Mouse (Mus musculus) hindbrain, embryonic 14.5 days (tissue): ENCODE measurements around the gene Lin52. TPM values are rescaled to one million over a fixed set of nuclear protein-coding genes. Genes with fewer than 3 reads are reported as not detected.

Experiments used
- ATAC-seq: fragments of 200-750 bp; cut with Nextera tagmentation; 2 replicates; pipeline ENCODE4 v1.8.0; 2017; ENCODE audit warnings: moderate number of reproducible peaks, mild to moderate bottlenecking, moderate TSS enrichment, moderate library complexity; ENCODE audit not compliant: low FRiP score
- DNase-seq: peaks from one replicate; pipeline ENCODE4 v3.0.0-alpha.2; 2015; ENCODE audit warnings: low spot score
- H3K27ac ChIP-seq: fragments of 300-500 bp; sonication (generic); 2 replicates; pipeline ENCODE4 v1.5.1; 2014; ENCODE audit warnings: mild to moderate bottlenecking, moderate library complexity
- H3K27me3 ChIP-seq: fragments of 300-500 bp; sonication (generic); 2 replicates; pipeline ENCODE4 v1.6.1; 2014; ENCODE audit warnings: mild to moderate bottlenecking, low read length, mixed read lengths; ENCODE audit not compliant: control insufficient read depth, insufficient read depth
- H3K36me3 ChIP-seq: fragments of 300-500 bp; sonication (generic); replicated peaks from 2 replicates; pipeline ENCODE4 v1.6.1; 2014; ENCODE audit not compliant: control insufficient read depth, insufficient read depth
- H3K4me1 ChIP-seq: fragments of 300-500 bp; sonication (generic); replicated peaks from 2 replicates; pipeline ENCODE4 v1.6.1; 2014; ENCODE audit warnings: antibody characterized with exemption, low read length, mixed read lengths; ENCODE audit not compliant: control insufficient read depth, insufficient read depth
- H3K4me2 ChIP-seq: fragments of 300-500 bp; sonication (generic); replicated peaks from 2 replicates; pipeline ENCODE4 v1.6.1; 2014; ENCODE audit warnings: mild to moderate bottlenecking, moderate library complexity
- H3K4me3 ChIP-seq: fragments of 300-500 bp; sonication (generic); replicated peaks from 2 replicates; pipeline ENCODE4 v1.5.1; 2014; ENCODE audit warnings: mild to moderate bottlenecking, low read length
- H3K9ac ChIP-seq: fragments of 300-500 bp; sonication (generic); 2 replicates; pipeline ENCODE4 v1.6.1; 2014
- H3K9me3 ChIP-seq: fragments of 300-500 bp; sonication (generic); 2 replicates; pipeline ENCODE4 v1.6.1; 2016; ENCODE audit warnings: low read length; ENCODE audit not compliant: control insufficient read depth
- WGBS: fragments of 180-500 bp; shearing (Covaris S2); extraction: QIAGEN DNeasy Blood & Tissue Kit; methylation state at CpG from one replicate; pipeline ENCODE4 v1.1.7; 2014; 5-methylcytosine and 5-hydroxymethylcytosine counted together
- polyA plus RNA-seq: library from polyadenylated mRNA; unstranded; fragments of >200 nt; fragmentation: Nextera tagmentation; extraction: Ambion mirVana; gene quantifications from 2 replicates; pipeline ENCODE4 v1.2.1, GENCODE M21; 2014

Gene Lin52
- polyA plus RNA-seq, 1 experiment from 2014 or later = 30.4 TPM

DNA sequence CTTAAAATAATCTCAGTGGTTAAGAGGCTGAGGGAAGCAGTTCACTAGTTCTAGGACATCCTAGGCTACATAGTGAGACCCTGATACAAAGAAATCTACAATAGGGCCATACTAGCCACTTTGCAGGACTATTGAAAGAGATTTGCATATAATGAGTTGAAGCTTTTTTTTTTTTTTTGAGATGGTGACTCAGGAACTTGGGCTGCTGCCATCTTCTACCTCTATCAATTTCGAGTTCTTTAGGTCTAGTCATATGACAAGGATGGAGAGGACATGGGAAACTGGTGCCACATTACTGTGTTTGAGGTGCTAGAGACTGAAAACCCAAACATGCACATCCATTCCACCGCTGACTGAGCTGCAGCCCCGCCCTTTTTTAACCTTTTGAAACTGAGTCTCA is 27.2 kb upstream of the Lin52 start:
- no peaks in the 10 kb centered on the region for H3K36me3 ChIP-seq
- H3K27me3 ChIP-seq = no peaks in the 10 kb centered on the region
- H3K9me3 ChIP-seq = no peaks in the 10 kb centered on the region
- H3K4me3 ChIP-seq = no peak overlapping the region
- no peak overlapping the region for H3K9ac ChIP-seq
- H3K4me2 ChIP-seq = no peak overlapping the region
- no peak for ATAC-seq
- no peak overlapping the region for H3K27ac ChIP-seq
- WGBS = 71% methylated on average over 3 of the region's 3 CpGs
- H3K4me1 ChIP-seq = no peaks in the 10 kb centered on the region
- no peak for DNase-seq

DNA sequence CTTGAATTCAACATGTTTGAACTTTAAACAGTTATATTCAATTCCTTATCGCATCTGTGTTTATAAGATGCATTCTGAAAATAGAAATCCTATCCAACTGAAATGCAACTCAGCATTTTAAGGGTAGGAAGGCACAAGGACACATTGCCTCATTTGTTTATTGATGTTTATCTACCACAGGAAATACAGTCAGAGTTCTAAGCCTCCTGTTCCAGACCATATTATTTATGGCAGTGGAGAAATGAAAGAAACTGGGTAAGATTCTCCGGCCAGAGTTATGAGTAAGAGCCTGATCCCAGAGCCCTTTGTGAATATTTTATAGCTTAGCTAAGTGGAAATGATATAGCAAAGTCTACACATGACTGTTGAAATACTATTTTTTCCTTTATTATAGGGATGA is 21.4 kb upstream of the Lin52 start:
- ATAC-seq (no peak), DNase-seq (no peak)
- H3K4me3 ChIP-seq = no peak overlapping the region
- no peak overlapping the region for H3K9ac ChIP-seq
- no peaks in the 10 kb centered on the region for H3K4me1 ChIP-seq
- no peaks in the 10 kb centered on the region for H3K27me3 ChIP-seq
- 91% methylated on average over 2 of the region's 2 CpGs for WGBS
- no peak overlapping the region for H3K27ac ChIP-seq
- H3K9me3 ChIP-seq = no peaks in the 10 kb centered on the region
- H3K36me3 ChIP-seq = peaks cover 36% of the 10 kb centered on the region
- H3K4me2 ChIP-seq = no peak overlapping the region

DNA sequence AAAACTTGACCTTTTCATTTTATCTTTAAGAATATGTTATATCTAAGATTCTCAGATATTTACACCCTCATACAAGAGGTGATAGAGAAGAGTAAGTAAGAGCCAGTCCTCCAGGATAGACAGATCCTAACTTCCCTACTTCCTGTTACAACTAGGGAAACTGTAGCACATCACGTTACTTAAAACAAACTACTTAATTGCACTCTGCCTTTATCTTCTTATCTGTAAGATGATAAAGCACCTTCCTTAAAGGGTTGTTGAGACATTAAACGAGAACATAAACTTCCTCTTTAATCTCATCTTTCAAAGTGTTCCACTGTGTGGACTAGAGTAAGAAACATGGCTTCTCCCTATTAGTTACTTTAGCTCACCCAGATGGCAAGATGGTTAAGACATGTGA is 12.5 kb upstream of the Lin52 start:
- H3K27ac ChIP-seq = no peak overlapping the region
- 86% methylated on average over 2 of the region's 2 CpGs for WGBS
- H3K27me3 ChIP-seq = no peaks in the 10 kb centered on the region
- H3K4me3 ChIP-seq = no peak overlapping the region
- ATAC-seq = no peak
- no peaks in the 10 kb centered on the region for H3K9me3 ChIP-seq
- no peak overlapping the region for H3K9ac ChIP-seq
- no peak overlapping the region for H3K4me2 ChIP-seq
- no peaks in the 10 kb centered on the region for H3K4me1 ChIP-seq
- DNase-seq = no peak
- H3K36me3 ChIP-seq = peaks cover 19% of the 10 kb centered on the region

DNA sequence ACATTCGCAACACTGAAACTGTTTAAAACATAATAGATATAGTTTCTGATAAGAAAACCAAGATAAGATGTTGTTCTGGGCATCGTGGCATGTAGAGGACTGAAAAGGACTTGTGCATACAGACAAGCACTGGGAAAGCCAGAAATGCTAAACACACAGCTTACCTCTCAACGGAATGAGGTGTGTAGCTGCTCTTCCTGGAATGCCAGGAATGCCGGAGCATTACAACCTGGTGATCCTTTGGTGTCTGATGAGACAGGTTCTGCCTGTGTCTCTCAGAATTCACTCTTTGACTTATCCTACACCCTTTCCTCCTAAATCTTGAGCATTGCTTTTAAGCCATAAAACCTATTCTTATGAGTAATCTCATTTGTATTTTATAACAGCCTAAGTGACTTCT is 8.7 kb upstream of the Lin52 start:
- Histone ChIP-seq H3K27me3 (no peaks in the 10 kb centered on the region), H3K4me3 (no peak overlapping the region), H3K9me3 (no peaks in the 10 kb centered on the region), H3K36me3 (peaks cover 14% of the 10 kb centered on the region; the same call in 1 of the 2 replicates), H3K27ac (no peak overlapping the region), H3K4me1 (no peaks in the 10 kb centered on the region), H3K4me2 (no peak overlapping the region), H3K9ac (no peak overlapping the region)
- ATAC-seq (no peak), DNase-seq (no peak)
- WGBS = 81% methylated on average over 4 of the region's 4 CpGs

DNA sequence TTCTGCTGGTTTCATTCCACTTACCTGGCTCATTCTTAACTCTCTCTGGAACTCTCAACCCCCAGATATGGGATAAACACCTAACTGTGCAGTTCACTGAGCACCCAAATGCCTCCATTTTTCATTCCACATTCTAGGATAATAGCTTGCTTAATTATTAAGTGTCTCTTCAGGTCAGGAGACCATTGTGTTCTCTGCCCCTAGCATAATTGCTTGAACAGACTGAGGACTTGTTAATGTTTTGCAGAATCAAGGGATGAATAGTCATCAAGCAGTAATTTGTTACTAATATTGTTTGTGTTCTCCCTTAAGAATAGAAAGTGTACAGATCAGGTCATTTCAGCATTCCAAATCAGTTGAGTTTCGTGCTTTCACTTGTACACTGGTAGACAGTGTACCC is 3.8 kb upstream of the Lin52 start:
- WGBS = 91% methylated on average over 1 of the region's 1 CpGs
- Histone ChIP-seq H3K27me3 (no peaks in the 10 kb centered on the region), H3K9me3 (no peaks in the 10 kb centered on the region), H3K4me2 (no peak overlapping the region), H3K27ac (no peak overlapping the region), H3K4me3 (no peak overlapping the region), H3K36me3 (no peaks in the 10 kb centered on the region), H3K9ac (no peak overlapping the region), H3K4me1 (0 out of 2 replicates have a peak, but pooled peaks cover 11% of the 10 kb centered on the region)
- ATAC-seq = no peak
- no peak for DNase-seq

DNA sequence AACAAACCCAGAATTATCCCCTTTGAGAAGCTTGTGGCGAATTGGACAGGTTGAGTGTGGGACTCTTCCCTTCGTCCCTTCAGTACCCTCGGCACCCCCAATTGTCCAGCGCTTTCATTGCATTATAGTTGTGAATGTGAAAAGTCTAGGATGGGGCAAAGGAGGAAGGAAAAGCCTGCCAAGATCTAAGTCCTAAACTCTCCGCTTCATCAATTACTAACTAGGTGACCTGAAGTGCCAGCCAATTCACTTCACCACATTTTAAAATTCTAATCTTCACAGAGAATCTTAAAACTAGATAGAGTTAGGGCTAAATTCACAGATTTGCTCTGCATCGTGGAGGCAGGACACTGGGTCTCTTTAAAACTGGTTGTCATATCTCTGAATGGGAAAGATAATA is 3.0 kb upstream of the Lin52 start:
- 86% methylated on average over 6 of the region's 6 CpGs for WGBS
- H3K9ac ChIP-seq = no peak overlapping the region
- H3K27me3 ChIP-seq = no peaks in the 10 kb centered on the region
- no peak overlapping the region for H3K27ac ChIP-seq
- H3K4me1 ChIP-seq = 0 out of 2 replicates have a peak, but pooled peaks cover 11% of the 10 kb centered on the region
- H3K9me3 ChIP-seq = no peaks in the 10 kb centered on the region
- no peak overlapping the region for H3K4me3 ChIP-seq
- no peak for ATAC-seq
- no peak overlapping the region for H3K4me2 ChIP-seq
- no peaks in the 10 kb centered on the region for H3K36me3 ChIP-seq
- DNase-seq = no peak

DNA sequence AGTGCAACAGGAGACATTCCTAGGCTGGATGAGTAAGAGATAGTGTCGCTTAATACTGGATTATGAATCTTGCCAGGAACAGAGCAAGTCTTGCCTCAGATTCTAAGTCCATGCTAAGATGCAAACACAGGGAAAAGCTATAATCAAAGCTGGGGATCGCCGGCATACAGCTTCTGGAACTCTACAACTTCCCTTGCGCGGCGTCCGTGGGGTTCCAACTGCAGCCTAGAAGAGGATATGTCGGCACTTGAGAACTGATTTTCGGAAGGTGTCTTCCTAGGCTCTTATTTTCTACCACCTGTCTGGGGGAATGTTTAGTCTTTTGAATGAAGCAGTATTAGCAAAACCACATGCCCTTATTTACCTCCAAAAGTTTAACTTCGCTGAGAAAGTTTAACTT is 1.3 kb upstream of the Lin52 start:
- H3K27ac ChIP-seq = no peak overlapping the region
- DNase-seq = no peak
- WGBS = 57% methylated on average over 10 of the region's 10 CpGs

DNA sequence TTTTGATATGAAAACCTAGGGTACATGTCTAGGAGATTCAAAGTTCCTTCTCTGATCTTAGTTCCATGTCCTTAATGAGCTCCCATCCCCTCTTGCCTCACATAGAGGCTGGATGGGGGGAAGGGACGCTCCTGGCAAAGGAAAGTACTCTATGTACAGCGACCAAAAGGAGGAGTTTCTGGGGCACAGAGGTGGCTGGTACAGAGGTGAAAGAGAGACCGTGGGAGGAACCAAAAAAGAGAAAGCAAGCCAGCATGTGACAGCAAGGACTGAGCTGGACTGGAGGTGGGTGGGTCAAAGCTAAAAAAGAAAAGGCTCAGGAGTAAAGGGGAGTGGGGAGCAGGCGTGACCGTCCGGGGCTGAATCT is 888 bp upstream of the Lin52 start:
- Histone ChIP-seq H3K9ac (peak overlapping the region; percentile 64), H3K9me3 (no peaks in the 10 kb centered on the region), H3K4me1 (0 out of 2 replicates have a peak, but pooled peaks cover 11% of the 10 kb centered on the region), H3K36me3 (no peaks in the 10 kb centered on the region), H3K4me2 (peak overlapping the region; percentile 63), H3K4me3 (peak overlapping the region; percentile 54), H3K27ac (peak overlapping the region; percentile 24), H3K27me3 (no peaks in the 10 kb centered on the region)
- DNase-seq (no peak), ATAC-seq (no peak)
- 0% methylated on average over 6 of the region's 6 CpGs for WGBS

More for the DNA sequence above, 1.3 kb upstream of the Lin52 start:
- Histone ChIP-seq H3K4me3 (peak overlapping the region; percentile 54), H3K36me3 (no peaks in the 10 kb centered on the region), H3K4me2 (peak overlapping the region; percentile 63), H3K4me1 (0 out of 2 replicates have a peak, but pooled peaks cover 11% of the 10 kb centered on the region), H3K9me3 (no peaks in the 10 kb centered on the region), H3K27me3 (no peaks in the 10 kb centered on the region), H3K9ac (peak overlapping the region; percentile 64; the same call in 1 of the 2 replicates)
- ATAC-seq = no peak

DNA sequence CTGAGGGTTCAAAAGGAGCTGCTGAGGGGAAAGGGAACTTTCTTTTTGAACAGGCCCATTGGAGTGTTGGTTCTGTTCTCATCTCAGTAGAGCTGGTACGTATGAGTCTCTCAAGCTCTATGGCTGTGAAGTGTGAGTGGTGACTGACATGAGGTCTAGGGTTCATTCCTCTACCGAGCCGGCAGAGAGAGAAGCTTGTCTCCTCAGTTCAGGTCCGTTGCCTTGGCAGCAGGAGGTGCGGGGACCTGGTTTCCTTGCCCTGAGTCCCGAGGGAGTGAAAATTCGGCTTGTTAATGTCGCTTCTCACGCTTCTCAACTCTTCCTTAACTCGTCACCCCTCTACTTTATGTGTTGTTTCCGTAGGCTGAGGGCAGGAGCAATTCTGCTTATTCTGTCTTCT is 579 bp downstream of the Lin52 start:
- ATAC-seq = no peak

DNA sequence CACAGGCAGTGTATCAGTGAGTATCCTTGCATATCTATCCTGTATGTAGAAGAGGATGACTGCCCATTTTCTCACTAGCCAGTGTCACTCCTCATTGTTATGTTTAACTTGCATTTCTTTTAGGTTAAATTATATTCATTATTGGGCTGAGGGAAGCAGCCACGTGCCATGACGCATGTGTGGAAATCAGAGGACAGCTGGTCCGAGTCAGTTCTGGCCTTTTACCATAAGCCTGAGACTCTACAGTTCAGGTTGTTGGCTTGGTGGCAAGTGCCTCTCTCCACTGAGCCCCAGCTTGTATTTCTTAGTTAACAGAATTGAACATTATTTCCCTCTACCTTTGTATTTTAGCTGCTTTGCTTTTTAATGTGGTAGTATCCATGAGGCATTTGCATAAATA is 5.7 kb downstream of the Lin52 start:
- DNase-seq = no peak
- no peak for ATAC-seq

More for the DNA sequence above, 579 bp downstream of the Lin52 start:
- Histone ChIP-seq H3K4me2 (peak overlapping the region; percentile 63), H3K36me3 (peaks cover under 1% of the 10 kb centered on the region; the same call in 1 of the 2 replicates), H3K27ac (peak overlapping the region; percentile 54), H3K27me3 (no peaks in the 10 kb centered on the region), H3K9me3 (no peaks in the 10 kb centered on the region), H3K9ac (peak overlapping the region; percentile 52), H3K4me3 (peak overlapping the region; percentile 54), H3K4me1 (0 out of 2 replicates have a peak, but pooled peaks cover 11% of the 10 kb centered on the region)
- WGBS = under 1% methylated on average over 11 of the region's 11 CpGs
- no peak for DNase-seq

More for the DNA sequence above, 5.7 kb downstream of the Lin52 start:
- peaks cover 35% of the 10 kb centered on the region for H3K36me3 ChIP-seq
- no peak overlapping the region for H3K4me3 ChIP-seq
- H3K4me1 ChIP-seq = 0 out of 2 replicates have a peak, but pooled peaks cover 3% of the 10 kb centered on the region
- H3K27ac ChIP-seq = no peak overlapping the region
- H3K9me3 ChIP-seq = no peaks in the 10 kb centered on the region
- no peak overlapping the region for H3K9ac ChIP-seq
- H3K27me3 ChIP-seq = no peaks in the 10 kb centered on the region
- WGBS = 95% methylated on average over 3 of the region's 3 CpGs
- no peak overlapping the region for H3K4me2 ChIP-seq
